Mouse (Mus musculus): Measurements from ENCODE around the gene Txndc5. TPM values are rescaled to one million over a fixed set of nuclear protein-coding genes. Genes with fewer than 3 reads are reported as not detected.

Gene Txndc5
- polyA plus RNA-seq, 1 experiment from 2014 or later = 266 TPM

GRCm38 (mm10) chr13:38501314-38501713 is 27.3 kb downstream of the Txndc5 start:
- Histone ChIP-seq H3K9me3 (no peaks in the 10 kb centered on the region), H3K9ac (no peak overlapping the region), H3K4me1 (no peaks in the 10 kb centered on the region), H3K36me3 (peaks cover 42% of the 10 kb centered on the region), H3K4me2 (no peak overlapping the region), H3K27ac (no peak overlapping the region), H3K27me3 (replicated peaks) (no peaks in the 10 kb centered on the region), H3K4me3 (replicated peaks) (no peak overlapping the region)
- 86% methylated on average over 12 of the region's 12 CpGs for WGBS
- no peak for ATAC-seq (ENCODE audit: insufficient read depth, low FRiP score, low read depth)

- H3K4me3 ChIP-seq (replicated peaks) = no peak overlapping the region
- peaks cover 13% of the 10 kb centered on the region for H3K36me3 ChIP-seq
- no peak for ATAC-seq (ENCODE audit: insufficient read depth, low FRiP score, low read depth)
- H3K9ac ChIP-seq = no peak overlapping the region
- no peaks in the 10 kb centered on the region for H3K4me1 ChIP-seq
- H3K9me3 ChIP-seq = no peaks in the 10 kb centered on the region
- no peak overlapping the region for H3K27ac ChIP-seq
- WGBS = 32% methylated on average over 3 of the region's 3 CpGs
- no peaks in the 10 kb centered on the region for H3K27me3 ChIP-seq (replicated peaks)
- H3K4me2 ChIP-seq = no peak overlapping the region
These were observed 31.9 kb downstream of the Txndc5 start for GRCm38 (mm10) chr13:38496715-38497114.

GRCm38 (mm10) chr13:38486767-38487166 is 41.9 kb downstream of the Txndc5 start:
- Histone ChIP-seq H3K9me3 (no peaks in the 10 kb centered on the region), H3K36me3 (no peaks in the 10 kb centered on the region), H3K27ac (no peak overlapping the region), H3K27me3 (replicated peaks) (no peaks in the 10 kb centered on the region), H3K9ac (no peak overlapping the region), H3K4me3 (replicated peaks) (no peak overlapping the region), H3K4me2 (no peak overlapping the region), H3K4me1 (no peaks in the 10 kb centered on the region)
- ATAC-seq (ENCODE audit: insufficient read depth, low FRiP score, low read depth) = no peak
- WGBS = 70% methylated on average over 6 of the region's 6 CpGs

GRCm38 (mm10) chr13:38484701-38485100 is 43.9 kb downstream of the Txndc5 start:
- Histone ChIP-seq H3K27ac (no peak overlapping the region), H3K4me3 (replicated peaks) (no peak overlapping the region), H3K4me1 (no peaks in the 10 kb centered on the region), H3K36me3 (no peaks in the 10 kb centered on the region), H3K9me3 (no peaks in the 10 kb centered on the region), H3K9ac (no peak overlapping the region), H3K4me2 (no peak overlapping the region), H3K27me3 (replicated peaks) (no peaks in the 10 kb centered on the region)
- WGBS = 80% methylated on average over 5 of the region's 5 CpGs
- no peak for ATAC-seq (ENCODE audit: insufficient read depth, low FRiP score, low read depth)

GRCm38 (mm10) chr13:38481021-38481420 is 47.6 kb downstream of the Txndc5 start:
- no peak overlapping the region for H3K4me2 ChIP-seq
- no peaks in the 10 kb centered on the region for H3K36me3 ChIP-seq
- H3K4me3 ChIP-seq (replicated peaks) = no peak overlapping the region
- no peak overlapping the region for H3K27ac ChIP-seq
- H3K9me3 ChIP-seq = no peaks in the 10 kb centered on the region
- H3K27me3 ChIP-seq (replicated peaks) = no peaks in the 10 kb centered on the region
- no peak overlapping the region for H3K9ac ChIP-seq
- no peak for ATAC-seq (ENCODE audit: insufficient read depth, low FRiP score, low read depth)
- WGBS = 76% methylated on average over 7 of the region's 7 CpGs
- 0 out of 2 replicates have a peak, but pooled peaks cover 3% of the 10 kb centered on the region for H3K4me1 ChIP-seq

GRCm38 (mm10) chr13:38476936-38477335 is 51.7 kb downstream of the Txndc5 start:
- H3K27me3 ChIP-seq (replicated peaks) = no peaks in the 10 kb centered on the region
- WGBS = 28% methylated on average over 8 of the region's 8 CpGs
- no peak overlapping the region for H3K4me2 ChIP-seq
- no peaks in the 10 kb centered on the region for H3K36me3 ChIP-seq
- ATAC-seq (ENCODE audit: insufficient read depth, low FRiP score, low read depth) = no peak
- H3K27ac ChIP-seq = no peak overlapping the region
- no peak overlapping the region for H3K4me3 ChIP-seq (replicated peaks)
- no peak overlapping the region for H3K9ac ChIP-seq
- H3K4me1 ChIP-seq = 0 out of 2 replicates have a peak, but pooled peaks cover 3% of the 10 kb centered on the region
- H3K9me3 ChIP-seq = no peaks in the 10 kb centered on the region

- H3K9ac ChIP-seq = no peak overlapping the region
- no peaks in the 10 kb centered on the region for H3K36me3 ChIP-seq
- ATAC-seq (ENCODE audit: insufficient read depth, low FRiP score, low read depth) = no peak
- no peaks in the 10 kb centered on the region for H3K9me3 ChIP-seq
- no peak overlapping the region for H3K4me3 ChIP-seq (replicated peaks)
- H3K4me2 ChIP-seq = no peak overlapping the region
- WGBS = 85% methylated on average over 6 of the region's 6 CpGs
- no peaks in the 10 kb centered on the region for H3K27me3 ChIP-seq (replicated peaks)
- H3K27ac ChIP-seq = no peak overlapping the region
- 0 out of 2 replicates have a peak, but pooled peaks cover 3% of the 10 kb centered on the region for H3K4me1 ChIP-seq
These were observed 55.1 kb downstream of the Txndc5 start for GRCm38 (mm10) chr13:38473497-38473896.

GRCm38 (mm10) chr13:38472636-38473035 is 56.0 kb downstream of the Txndc5 start:
- no peaks in the 10 kb centered on the region for H3K36me3 ChIP-seq
- no peak overlapping the region for H3K9ac ChIP-seq
- no peaks in the 10 kb centered on the region for H3K9me3 ChIP-seq
- H3K27ac ChIP-seq = no peak overlapping the region
- H3K27me3 ChIP-seq (replicated peaks) = no peaks in the 10 kb centered on the region
- no peak for ATAC-seq (ENCODE audit: insufficient read depth, low FRiP score, low read depth)
- WGBS = 67% methylated on average over 4 of the region's 4 CpGs
- no peak overlapping the region for H3K4me2 ChIP-seq
- no peak overlapping the region for H3K4me3 ChIP-seq (replicated peaks)
- H3K4me1 ChIP-seq = no peaks in the 10 kb centered on the region

GRCm38 (mm10) chr13:38470882-38471281 is 57.7 kb downstream of the Txndc5 start:
- H3K4me3 ChIP-seq (replicated peaks) = no peak overlapping the region
- no peak for ATAC-seq (ENCODE audit: insufficient read depth, low FRiP score, low read depth)
- no peak overlapping the region for H3K27ac ChIP-seq
- no peak overlapping the region for H3K4me2 ChIP-seq
- no peaks in the 10 kb centered on the region for H3K4me1 ChIP-seq
- 84% methylated on average over 5 of the region's 5 CpGs for WGBS
- no peak overlapping the region for H3K9ac ChIP-seq
- H3K36me3 ChIP-seq = no peaks in the 10 kb centered on the region
- no peaks in the 10 kb centered on the region for H3K27me3 ChIP-seq (replicated peaks)
- H3K9me3 ChIP-seq = no peaks in the 10 kb centered on the region

- H3K4me2 ChIP-seq = no peak overlapping the region
- H3K9me3 ChIP-seq = no peaks in the 10 kb centered on the region
- H3K27ac ChIP-seq = no peak overlapping the region
- ATAC-seq (ENCODE audit: insufficient read depth, low FRiP score, low read depth) = no peak
- no peak overlapping the region for H3K9ac ChIP-seq
- H3K4me3 ChIP-seq (replicated peaks) = no peak overlapping the region
- no peaks in the 10 kb centered on the region for H3K36me3 ChIP-seq
- no peaks in the 10 kb centered on the region for H3K4me1 ChIP-seq
- WGBS = 81% methylated on average over 1 of the region's 1 CpGs
- H3K27me3 ChIP-seq (replicated peaks) = no peaks in the 10 kb centered on the region
These were observed 65.2 kb downstream of the Txndc5 start for GRCm38 (mm10) chr13:38463410-38463809.

GRCm38 (mm10) chr13:38451446-38451845 is 77.2 kb downstream of the Txndc5 start:
- Histone ChIP-seq H3K36me3 (no peaks in the 10 kb centered on the region), H3K27ac (no peak overlapping the region), H3K9ac (no peak overlapping the region), H3K4me1 (no peaks in the 10 kb centered on the region), H3K4me2 (no peak overlapping the region), H3K9me3 (no peaks in the 10 kb centered on the region), H3K4me3 (replicated peaks) (no peak overlapping the region), H3K27me3 (replicated peaks) (no peaks in the 10 kb centered on the region)
- ATAC-seq (ENCODE audit: insufficient read depth, low FRiP score, low read depth) = no peak
- 84% methylated on average over 5 of the region's 5 CpGs for WGBS

Measured in stomach, embryonic 15.5 days (tissue).